Mouse (Mus musculus): ENCODE results near the gene Fbxo39.

The Fbxo39 gene

GRCm38 (mm10) chr11:72363523-72364240, 49.4 kb downstream of the Fbxo39 start:
- no peak for DNase-seq (ENCODE audit: low spot score)

GRCm38 (mm10) chr11:72364526-72364925, 50.3 kb downstream of the Fbxo39 start:
- DNase-seq (ENCODE audit: low spot score), result no peak

GRCm38 (mm10) chr11:72366126-72366525, 51.9 kb downstream of the Fbxo39 start:
- no peak for DNase-seq (ENCODE audit: low spot score)

GRCm38 (mm10) chr11:72367934-72368674, 53.9 kb downstream of the Fbxo39 start:
- no peak for DNase-seq (ENCODE audit: low spot score)
